Mouse (Mus musculus) midbrain, embryonic 12.5 days (tissue): ENCODE results near the gene Mctp2. TPM values are rescaled to one million over a fixed set of nuclear protein-coding genes. Genes with fewer than 3 reads are reported as not detected.

Experiments used
- ATAC-seq: fragments of 200-750 bp; cut with Nextera tagmentation; 2 replicates; pipeline ENCODE4 v1.8.0; 2017; ENCODE audit warnings: low read depth, moderate TSS enrichment, moderate library complexity; ENCODE audit not compliant: low FRiP score
- H3K27ac ChIP-seq: fragments of 300-500 bp; sonication (generic); replicated peaks from 2 replicates; pipeline ENCODE4 v1.5.1; 2016; ENCODE audit warnings: mild to moderate bottlenecking
- H3K27me3 ChIP-seq: fragments of 300-500 bp; sonication (generic); 2 replicates; pipeline ENCODE4 v1.6.1; 2016; ENCODE audit warnings: mild to moderate bottlenecking
- H3K36me3 ChIP-seq: fragments of 300-500 bp; sonication (generic); 2 replicates; pipeline ENCODE4 v1.6.1; 2016
- H3K4me1 ChIP-seq: fragments of 300-500 bp; sonication (generic); 2 replicates; pipeline ENCODE4 v1.6.1; 2016
- H3K4me2 ChIP-seq: fragments of 300-500 bp; sonication (generic); replicated peaks from 2 replicates; pipeline ENCODE4 v1.6.1; 2016; ENCODE audit warnings: mild to moderate bottlenecking, moderate library complexity
- H3K4me3 ChIP-seq: fragments of 300-500 bp; sonication (generic); 2 replicates; pipeline ENCODE4 v1.5.1; 2016; ENCODE audit warnings: mild to moderate bottlenecking
- H3K9ac ChIP-seq: fragments of 300-500 bp; sonication (generic); replicated peaks from 2 replicates; pipeline ENCODE4 v1.6.1; 2016; ENCODE audit warnings: mild to moderate bottlenecking, moderate library complexity
- H3K9me3 ChIP-seq: fragments of 300-500 bp; sonication (generic); 2 replicates; pipeline ENCODE4 v1.6.1; 2016; ENCODE audit warnings: mild to moderate bottlenecking
- WGBS: fragments of 180-500 bp; shearing (Covaris S2); methylation state at CpG from one replicate; pipeline ENCODE4 v1.1.7; 2016; 5-methylcytosine and 5-hydroxymethylcytosine counted together
- polyA plus RNA-seq: library from polyadenylated mRNA; unstranded; fragments of >200 nt; fragmentation: Nextera tagmentation; extraction: Ambion mirVana; gene quantifications from 2 replicates; pipeline ENCODE4 v1.2.1, GENCODE M21; 2016

Mctp2 gene
- 0.41 and 0.72 TPM in 2 replicates for polyA plus RNA-seq

DNA sequence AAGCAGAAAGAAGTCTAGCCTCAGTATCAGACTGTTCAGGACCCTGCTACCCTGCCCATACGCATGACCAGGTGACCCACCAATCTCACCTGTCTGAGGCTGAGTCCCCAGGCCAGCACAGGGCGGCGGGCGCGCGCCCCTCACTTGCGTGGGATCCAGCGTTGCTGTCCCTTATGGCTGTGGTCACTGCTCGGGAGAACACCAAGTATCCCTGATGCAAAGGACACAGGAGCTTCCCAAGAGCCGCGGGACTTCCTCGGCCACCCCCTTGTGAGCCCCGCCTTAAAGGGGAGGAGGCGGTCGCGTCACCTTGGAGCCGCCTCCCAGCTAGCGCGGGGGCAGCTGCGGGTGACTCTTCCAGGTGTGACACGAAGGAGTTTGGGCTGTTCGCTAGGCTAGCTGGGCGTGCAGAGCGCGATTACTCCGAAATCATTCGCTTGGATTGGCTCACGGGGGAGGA lies at the start of gene Mctp2:
TSS of gene Mctp2 (minus strand) at position 227 of the 460 bp plus-strand sequence.
- H3K4me1 ChIP-seq: peaks cover 13% of the 10 kb centered on the region
- H3K9me3 ChIP-seq: no peaks in the 10 kb centered on the region
- H3K4me3 ChIP-seq: peak within 1 kb of the TSS; percentile 48
- peak; percentile 44; the same call in 1 of the 2 replicates for ATAC-seq
- H3K36me3 ChIP-seq: no peaks in the 10 kb centered on the region
- no peak within 1 kb of the TSS; the same call in 1 of the 2 replicates for H3K9ac ChIP-seq
- under 1% methylated on average over 28 of the region's 28 CpGs for WGBS
- peaks cover 18% of the 10 kb centered on the region for H3K27me3 ChIP-seq
- H3K4me2 ChIP-seq: peak within 1 kb of the TSS; percentile 97
- no peak within 1 kb of the TSS for H3K27ac ChIP-seq

DNA sequence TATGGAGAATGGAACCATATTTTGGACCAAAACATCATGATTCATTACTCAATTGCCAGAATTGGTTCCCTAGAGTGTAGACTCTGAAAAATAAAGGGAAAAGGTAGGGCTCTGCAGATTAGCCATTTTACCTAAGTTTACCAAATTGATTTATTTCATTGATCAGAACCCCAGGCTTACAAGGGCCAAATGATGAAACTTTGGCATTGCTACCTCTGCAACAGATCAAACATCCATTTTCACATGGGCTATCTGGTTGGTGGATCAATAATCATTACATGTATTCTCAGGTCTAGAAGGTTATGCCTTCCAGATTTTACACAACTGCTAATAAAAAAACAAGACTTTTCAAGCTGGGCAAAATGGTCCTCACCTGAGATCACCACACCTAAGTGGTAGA lies 39.5 kb upstream of the Mctp2 start:
- H3K9me3 ChIP-seq: no peaks in the 10 kb centered on the region
- no peak for ATAC-seq

DNA sequence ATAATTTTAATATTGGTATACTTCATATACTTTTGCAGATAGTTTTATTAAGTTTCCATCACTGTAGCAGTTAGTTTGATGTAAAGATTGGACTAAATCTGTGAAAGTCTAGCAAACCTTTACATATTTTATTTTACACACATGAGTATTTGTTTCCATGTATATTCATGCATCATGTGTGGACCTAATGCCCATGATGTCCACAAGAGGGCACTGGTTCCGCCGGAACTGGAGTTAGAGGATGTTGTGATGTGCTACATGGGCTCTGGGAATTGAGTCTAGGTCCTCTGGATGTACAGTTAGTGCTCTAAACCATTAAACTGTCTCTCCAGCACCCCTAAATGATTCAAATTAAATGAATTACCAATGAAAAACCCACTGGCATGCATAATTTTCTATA lies 37.3 kb upstream of the Mctp2 start:
- Histone ChIP-seq H3K9ac (no peak overlapping the region), H3K27ac (no peak overlapping the region), H3K36me3 (no peaks in the 10 kb centered on the region), H3K4me3 (no peak overlapping the region), H3K27me3 (no peaks in the 10 kb centered on the region), H3K4me2 (no peak overlapping the region), H3K4me1 (no peaks in the 10 kb centered on the region), H3K9me3 (no peaks in the 10 kb centered on the region)
- WGBS: 72% methylated on average over 2 of the region's 2 CpGs
- ATAC-seq: no peak

More for the DNA sequence above, 39.5 kb upstream of the Mctp2 start:
- Histone ChIP-seq H3K9ac (no peak overlapping the region), H3K27ac (no peak overlapping the region), H3K27me3 (no peaks in the 10 kb centered on the region), H3K4me1 (no peaks in the 10 kb centered on the region), H3K4me3 (no peak overlapping the region), H3K36me3 (no peaks in the 10 kb centered on the region), H3K4me2 (no peak overlapping the region)

DNA sequence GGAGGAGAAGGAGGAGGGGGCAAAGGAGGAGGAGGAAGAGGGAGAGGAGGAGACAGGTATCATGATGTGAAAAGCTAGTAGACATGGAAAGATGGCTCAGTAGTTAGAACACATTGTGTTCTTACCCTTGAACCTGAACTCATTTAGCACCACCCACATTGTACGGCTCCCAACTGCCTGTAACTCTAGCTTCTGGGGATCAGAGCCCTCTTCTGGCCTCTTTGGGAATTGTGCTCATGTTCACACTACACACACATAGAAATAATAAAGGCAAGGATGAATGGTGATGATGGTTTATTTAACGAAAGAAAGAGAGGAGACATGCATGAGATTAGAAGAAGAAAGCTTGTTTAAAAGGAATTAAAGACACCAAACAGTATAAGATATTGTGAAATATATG lies 36.4 kb upstream of the Mctp2 start:
- 58% methylated on average over 2 of the region's 2 CpGs for WGBS
- H3K4me3 ChIP-seq: no peak overlapping the region
- no peak overlapping the region for H3K4me2 ChIP-seq
- ATAC-seq: no peak
- no peak overlapping the region for H3K27ac ChIP-seq
- H3K36me3 ChIP-seq: no peaks in the 10 kb centered on the region
- H3K9me3 ChIP-seq: no peaks in the 10 kb centered on the region
- no peak overlapping the region for H3K9ac ChIP-seq
- H3K4me1 ChIP-seq: no peaks in the 10 kb centered on the region
- no peaks in the 10 kb centered on the region for H3K27me3 ChIP-seq

DNA sequence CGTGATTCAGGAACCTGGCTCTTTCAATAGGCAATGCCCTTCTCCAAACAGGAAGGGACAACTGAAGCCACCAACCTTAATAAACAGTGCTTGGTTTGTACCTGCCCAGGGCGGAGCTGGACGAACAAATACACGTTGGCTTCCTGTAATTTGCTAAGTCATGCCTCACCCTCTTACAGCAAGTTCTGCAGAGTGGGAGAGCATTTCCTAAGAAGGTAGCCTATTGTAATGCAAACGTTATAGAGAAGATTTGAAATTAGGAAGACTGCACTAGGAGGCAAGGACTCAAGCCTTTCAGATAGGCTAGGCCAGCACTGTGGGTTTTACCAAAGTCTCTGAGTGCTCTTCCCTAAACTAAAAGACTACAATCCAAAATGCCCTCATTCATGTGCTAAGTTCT lies 19.6 kb upstream of the Mctp2 start:
- Histone ChIP-seq H3K27me3 (no peaks in the 10 kb centered on the region), H3K4me2 (no peak overlapping the region), H3K9me3 (no peaks in the 10 kb centered on the region), H3K36me3 (no peaks in the 10 kb centered on the region), H3K4me3 (no peak overlapping the region), H3K9ac (no peak overlapping the region), H3K27ac (no peak overlapping the region), H3K4me1 (no peaks in the 10 kb centered on the region)
- WGBS: 71% methylated on average over 5 of the region's 5 CpGs
- no peak for ATAC-seq

DNA sequence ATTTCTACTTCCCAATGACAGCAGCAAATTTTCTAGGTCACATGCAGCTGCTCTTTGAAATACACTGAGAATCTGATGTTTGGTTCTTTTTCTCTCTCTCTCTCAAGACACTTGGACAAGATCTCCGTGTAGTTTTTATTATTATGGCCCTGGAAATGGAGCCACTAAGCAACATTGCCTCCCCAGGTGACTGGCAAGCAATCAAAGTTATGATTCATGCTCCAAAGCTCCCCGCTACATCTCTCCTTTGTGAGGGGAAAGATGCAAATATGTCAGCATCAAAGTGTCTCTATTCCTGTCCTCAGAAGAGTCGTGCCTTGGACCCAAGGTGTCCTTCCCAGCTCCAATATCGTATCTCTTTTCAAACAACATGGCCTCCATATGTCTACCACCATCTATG lies 14.5 kb upstream of the Mctp2 start:
- H3K4me3 ChIP-seq: no peak overlapping the region
- 78% methylated on average over 4 of the region's 4 CpGs for WGBS
- H3K27ac ChIP-seq: no peak overlapping the region
- no peaks in the 10 kb centered on the region for H3K9me3 ChIP-seq
- no peaks in the 10 kb centered on the region for H3K27me3 ChIP-seq
- H3K9ac ChIP-seq: no peak overlapping the region
- no peak for ATAC-seq
- H3K4me2 ChIP-seq: no peak overlapping the region
- H3K4me1 ChIP-seq: no peaks in the 10 kb centered on the region
- no peaks in the 10 kb centered on the region for H3K36me3 ChIP-seq

DNA sequence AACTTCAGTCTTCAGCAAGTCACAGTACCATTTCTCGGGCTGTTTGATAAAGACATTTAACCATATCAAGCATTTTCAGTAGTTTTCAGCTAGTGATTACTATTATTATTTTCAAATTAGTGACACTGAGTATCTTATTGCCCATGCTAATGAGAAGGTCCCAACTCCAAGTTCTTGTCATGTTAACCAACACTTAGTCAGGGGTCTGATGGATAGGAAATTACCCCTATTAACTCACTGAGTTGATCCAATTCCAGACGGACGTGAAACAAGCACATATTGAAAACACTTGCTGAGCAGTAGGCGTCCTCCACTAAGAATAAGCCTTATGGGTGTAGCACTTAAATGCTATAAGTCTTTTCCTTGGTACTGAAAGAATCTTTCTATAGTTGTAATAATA lies 14.0 kb upstream of the Mctp2 start:
- WGBS: 90% methylated on average over 4 of the region's 4 CpGs
- Histone ChIP-seq H3K9ac (no peak overlapping the region), H3K27ac (no peak overlapping the region), H3K36me3 (no peaks in the 10 kb centered on the region), H3K27me3 (no peaks in the 10 kb centered on the region), H3K4me1 (no peaks in the 10 kb centered on the region), H3K4me2 (no peak overlapping the region), H3K9me3 (no peaks in the 10 kb centered on the region), H3K4me3 (no peak overlapping the region)
- no peak for ATAC-seq

DNA sequence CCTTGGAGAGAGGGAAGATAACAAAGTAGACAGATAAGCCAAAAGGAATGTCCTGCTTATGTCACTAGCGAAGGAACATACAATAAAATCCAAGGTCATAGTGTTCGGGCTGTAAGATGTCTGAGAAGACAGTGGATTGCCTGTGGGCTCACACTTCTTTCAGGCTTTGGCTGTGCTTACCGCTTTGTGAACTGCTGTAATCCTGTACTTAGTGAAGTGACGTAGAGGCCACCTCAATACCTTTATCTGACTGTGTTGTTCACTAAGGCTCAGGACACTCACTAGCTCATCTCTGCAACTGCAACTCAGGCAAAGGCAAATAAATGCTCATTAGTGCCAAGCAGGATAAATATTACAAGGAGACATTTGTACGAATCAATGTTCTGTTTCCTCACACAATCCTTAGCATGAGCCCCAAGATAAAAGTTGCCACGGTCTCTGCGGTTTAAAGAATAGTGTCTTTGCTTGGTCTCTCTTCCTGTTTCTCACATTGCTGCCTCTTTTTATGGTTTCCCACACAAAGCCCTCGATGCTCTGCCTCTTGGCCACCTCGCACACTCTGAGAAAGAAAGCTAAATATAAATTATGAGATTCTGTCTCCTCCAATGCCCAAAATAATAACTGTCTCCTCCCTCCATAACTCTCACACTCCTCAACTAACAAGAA lies 8.1 kb upstream of the Mctp2 start:
- Histone ChIP-seq H3K4me1 (no peaks in the 10 kb centered on the region), H3K4me2 (no peak overlapping the region), H3K27ac (no peak overlapping the region), H3K4me3 (no peak overlapping the region), H3K9me3 (no peaks in the 10 kb centered on the region), H3K27me3 (no peaks in the 10 kb centered on the region), H3K36me3 (no peaks in the 10 kb centered on the region), H3K9ac (no peak overlapping the region)
- ATAC-seq: no peak
- 86% methylated on average over 9 of the region's 9 CpGs for WGBS

DNA sequence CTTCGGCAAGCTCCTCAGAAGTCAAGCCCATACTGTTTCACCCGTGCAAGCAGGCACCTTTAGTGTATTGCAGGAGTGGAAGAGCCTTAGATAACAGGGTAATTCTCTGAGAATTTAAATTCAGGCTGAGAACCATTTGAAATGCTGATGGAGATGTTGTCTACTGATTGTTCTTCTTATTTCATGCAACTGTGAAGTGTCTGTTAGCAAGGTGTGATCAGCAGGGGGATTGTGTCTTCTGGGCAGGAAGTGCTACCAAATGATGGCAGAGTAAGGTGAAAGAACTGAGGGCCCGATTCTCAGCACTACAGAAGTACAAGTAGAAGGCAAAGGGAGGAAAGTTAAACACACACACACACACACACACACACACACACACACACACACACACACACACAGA lies 7.5 kb upstream of the Mctp2 start:
- ATAC-seq: no peak
- H3K27me3 ChIP-seq: no peaks in the 10 kb centered on the region
- H3K36me3 ChIP-seq: no peaks in the 10 kb centered on the region
- WGBS: 84% methylated on average over 3 of the region's 3 CpGs
- H3K9me3 ChIP-seq: no peaks in the 10 kb centered on the region
- H3K4me3 ChIP-seq: no peak overlapping the region
- H3K4me2 ChIP-seq: no peak overlapping the region
- no peak overlapping the region for H3K9ac ChIP-seq
- no peaks in the 10 kb centered on the region for H3K4me1 ChIP-seq
- no peak overlapping the region for H3K27ac ChIP-seq

DNA sequence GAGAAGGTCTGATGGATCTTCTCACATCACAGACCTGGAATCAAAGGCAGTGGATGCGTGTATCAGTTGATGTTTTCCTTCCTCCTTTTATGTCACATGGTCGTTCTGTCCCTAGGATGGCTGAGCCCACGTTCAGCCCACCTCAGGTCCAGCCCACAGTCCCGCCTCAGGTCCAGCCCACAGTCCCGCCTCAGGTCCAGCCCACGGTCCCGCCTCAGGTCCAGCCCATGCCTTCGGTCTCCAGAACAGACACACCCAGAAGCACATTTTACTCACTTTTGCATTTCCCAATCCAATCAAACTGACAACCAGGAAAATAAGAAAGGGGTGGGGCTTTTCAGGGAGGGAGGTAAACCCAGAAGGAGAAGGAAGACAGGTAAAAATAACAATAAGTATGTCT lies 5.2 kb upstream of the Mctp2 start:
- Histone ChIP-seq H3K9me3 (no peaks in the 10 kb centered on the region), H3K4me2 (no peak overlapping the region), H3K4me1 (peaks cover 2% of the 10 kb centered on the region), H3K9ac (no peak overlapping the region), H3K27ac (no peak overlapping the region), H3K4me3 (no peak overlapping the region), H3K27me3 (peaks cover 11% of the 10 kb centered on the region), H3K36me3 (no peaks in the 10 kb centered on the region)
- WGBS: 62% methylated on average over 8 of the region's 8 CpGs
- no peak for ATAC-seq

DNA sequence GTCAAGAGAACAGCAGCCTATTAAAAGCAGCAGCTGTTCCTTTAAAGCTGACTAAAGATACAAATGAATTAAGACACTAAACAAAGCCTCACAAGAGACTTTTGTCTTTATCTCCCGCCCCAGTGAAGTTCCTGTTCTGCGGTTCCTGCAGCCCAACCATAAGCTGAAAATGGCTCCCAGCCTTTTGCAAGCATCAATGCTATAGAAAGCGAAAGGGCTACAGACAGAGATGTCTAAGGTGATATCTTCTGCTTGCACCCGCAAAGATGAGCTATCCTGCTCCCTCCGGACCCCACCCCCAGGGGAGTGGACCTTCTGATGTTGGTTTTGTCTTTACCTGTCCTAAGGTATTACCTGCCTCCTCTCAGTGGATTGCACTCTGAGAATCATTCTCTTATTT lies 1.7 kb upstream of the Mctp2 start:
- Histone ChIP-seq H3K9me3 (no peaks in the 10 kb centered on the region), H3K4me1 (peaks cover 13% of the 10 kb centered on the region), H3K9ac (no peak overlapping the region), H3K4me2 (no peak overlapping the region), H3K27me3 (peaks cover 18% of the 10 kb centered on the region), H3K36me3 (no peaks in the 10 kb centered on the region), H3K27ac (no peak overlapping the region), H3K4me3 (no peak overlapping the region)
- 66% methylated on average over 5 of the region's 5 CpGs for WGBS
- no peak for ATAC-seq

DNA sequence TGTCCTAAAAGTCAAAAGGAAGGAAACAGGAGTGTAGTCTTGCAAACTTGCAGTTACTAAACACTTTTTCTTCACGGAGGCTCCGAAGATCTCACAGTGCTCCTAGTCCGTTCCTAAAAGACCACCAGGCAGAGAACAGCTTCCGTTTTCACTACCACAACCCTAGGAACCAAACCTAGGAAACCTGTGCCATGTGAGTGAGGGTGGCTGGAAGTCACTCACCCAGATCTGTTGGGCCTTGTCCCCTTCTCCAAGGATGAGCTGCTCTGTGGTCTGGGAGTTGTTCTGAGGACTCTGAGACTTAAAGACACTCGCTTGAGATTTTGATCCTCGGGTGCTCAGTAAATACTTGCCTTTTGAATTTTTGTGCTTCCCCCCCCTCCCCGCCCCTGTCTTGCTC lies 439 bp upstream of the Mctp2 start:
- H3K9ac ChIP-seq: no peak overlapping the region; the same call in 1 of the 2 replicates
- H3K27me3 ChIP-seq: peaks cover 18% of the 10 kb centered on the region
- peaks cover 13% of the 10 kb centered on the region for H3K4me1 ChIP-seq
- no peak overlapping the region for H3K27ac ChIP-seq
- H3K9me3 ChIP-seq: no peaks in the 10 kb centered on the region
- ATAC-seq: no peak; the same call in 1 of the 2 replicates
- H3K36me3 ChIP-seq: no peaks in the 10 kb centered on the region
- H3K4me3 ChIP-seq: peak overlapping the region; percentile 48
- H3K4me2 ChIP-seq: peak overlapping the region; percentile 97
- 7% methylated on average over 6 of the region's 7 CpGs for WGBS

DNA sequence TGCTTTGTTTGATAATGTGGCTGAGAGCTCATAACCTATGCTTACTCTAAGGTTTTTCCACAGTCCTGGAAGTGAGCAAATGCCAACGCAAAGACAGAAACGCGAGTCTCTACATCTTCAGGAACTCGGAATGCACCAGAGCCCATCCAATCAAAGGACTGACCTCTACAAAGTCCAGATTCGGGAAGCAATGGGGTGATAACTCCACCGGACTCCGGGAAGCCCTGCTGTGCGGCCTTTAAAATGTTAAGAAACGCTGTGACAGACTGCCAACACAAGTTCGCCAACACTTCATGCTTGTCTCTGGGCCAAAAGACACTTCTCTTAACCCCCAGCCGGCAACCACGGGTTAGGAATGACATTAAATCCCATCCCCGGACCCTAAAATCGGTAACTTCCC lies 437 bp downstream of the Mctp2 start:
- Histone ChIP-seq H3K4me1 (peaks cover 13% of the 10 kb centered on the region), H3K36me3 (no peaks in the 10 kb centered on the region), H3K27me3 (peaks cover 18% of the 10 kb centered on the region), H3K9ac (no peak overlapping the region; the same call in 1 of the 2 replicates), H3K4me3 (peak overlapping the region; percentile 48), H3K27ac (no peak overlapping the region), H3K9me3 (no peaks in the 10 kb centered on the region), H3K4me2 (peak overlapping the region; percentile 97)
- WGBS: 1% methylated on average over 14 of the region's 14 CpGs
- no peak for ATAC-seq
